Mouse (Mus musculus): ENCODE measurements at regions not wholly inside any gene's neighbourhood (a gene's known extent, or its start where the extent isn't known, plus 50 kb on each side); places are given as distances from the start of the nearest gene placed in this dataset.

DNA sequence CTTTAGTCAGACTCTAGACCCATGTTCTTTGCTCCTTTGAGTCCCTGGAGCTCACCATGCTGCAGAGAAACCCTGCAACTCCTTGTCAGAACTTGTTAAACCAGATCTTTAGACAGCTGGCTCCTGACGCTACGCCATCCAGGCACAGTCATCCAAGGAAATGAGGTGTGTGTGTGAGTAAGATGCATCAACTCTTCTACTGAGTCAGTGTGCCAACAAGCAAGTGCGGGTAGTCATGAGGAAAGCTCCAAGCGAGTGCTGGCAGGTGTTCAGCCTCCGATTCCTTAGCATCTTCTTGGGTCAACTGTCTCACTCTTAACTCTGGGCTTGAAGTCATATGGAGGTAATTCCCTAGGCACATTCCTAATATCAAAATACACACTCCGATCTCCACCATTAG, 153.6 kb downstream of the Cep170 start:
- 86% methylated on average over 6 of the region's 6 CpGs for WGBS
- DNase-seq (ENCODE audit: low spot score) (no peak), ATAC-seq (ENCODE audit: low FRiP score, low read depth) (no peak)
- no peaks in the 10 kb centered on the region for H3K9me3 ChIP-seq (ENCODE audit: control insufficient read depth, low read length)
- H3K27me3 ChIP-seq (ENCODE audit: control insufficient read depth, insufficient read depth, low read length), result no peaks in the 10 kb centered on the region
- H3K4me1 ChIP-seq (ENCODE audit: control insufficient read depth, insufficient read depth, low read length), result no peaks in the 10 kb centered on the region
- no peak overlapping the region for H3K4me3 ChIP-seq (replicated peaks; ENCODE audit: low read length)
- H3K4me2 ChIP-seq (replicated peaks; ENCODE audit: low read depth, low read length, severe bottlenecking), result no peak overlapping the region
- H3K9ac ChIP-seq (ENCODE audit: low read depth, low read length, severe bottlenecking), result no peak overlapping the region
- no peak for TF ChIP-seq POLR2A (IDR thresholded peaks at IDR 0.05; ENCODE audit: borderline replicate concordance, extremely low read depth, insufficient read depth, insufficient read length)
- no peak overlapping the region for H3K27ac ChIP-seq (replicated peaks; ENCODE audit: low read depth, low read length)
- H3K36me3 ChIP-seq (ENCODE audit: control insufficient read depth, insufficient read depth, low read length), result no peaks in the 10 kb centered on the region

DNA sequence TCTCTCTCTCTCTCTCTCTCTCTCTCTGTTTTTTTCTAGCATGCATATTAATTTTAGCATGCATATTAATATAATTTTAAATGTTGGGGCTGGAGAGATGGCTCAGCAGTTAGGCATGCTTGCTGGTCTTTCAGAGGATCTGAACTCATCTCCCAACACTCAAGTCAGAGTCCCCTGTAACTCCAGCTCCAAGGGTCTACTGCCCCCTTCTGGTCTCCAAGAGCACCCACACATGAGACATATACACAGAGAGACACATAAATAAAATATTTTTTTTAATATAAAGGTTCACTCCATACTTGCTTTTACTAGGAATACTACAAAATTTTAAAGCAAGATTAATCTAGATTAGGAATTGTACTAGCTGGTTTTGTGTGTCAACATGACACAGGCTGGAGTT, 155.2 kb downstream of the Cep170 start:
- Histone ChIP-seq H3K4me3 (replicated peaks; ENCODE audit: low read length) (no peak overlapping the region), H3K27ac (replicated peaks; ENCODE audit: low read depth, low read length) (no peak overlapping the region), H3K27me3 (ENCODE audit: control insufficient read depth, insufficient read depth, low read length) (no peaks in the 10 kb centered on the region), H3K9ac (ENCODE audit: low read depth, low read length, severe bottlenecking) (no peak overlapping the region), H3K4me1 (ENCODE audit: control insufficient read depth, insufficient read depth, low read length) (no peaks in the 10 kb centered on the region), H3K9me3 (ENCODE audit: control insufficient read depth, low read length) (no peaks in the 10 kb centered on the region), H3K4me2 (replicated peaks; ENCODE audit: low read depth, low read length, severe bottlenecking) (no peak overlapping the region), H3K36me3 (ENCODE audit: control insufficient read depth, insufficient read depth, low read length) (no peaks in the 10 kb centered on the region)
- no peak for ATAC-seq (ENCODE audit: low FRiP score, low read depth)
- DNase-seq (ENCODE audit: low spot score), result no peak
- TF ChIP-seq POLR2A (IDR thresholded peaks at IDR 0.05; ENCODE audit: borderline replicate concordance, extremely low read depth, insufficient read depth, insufficient read length), result no peak

DNA sequence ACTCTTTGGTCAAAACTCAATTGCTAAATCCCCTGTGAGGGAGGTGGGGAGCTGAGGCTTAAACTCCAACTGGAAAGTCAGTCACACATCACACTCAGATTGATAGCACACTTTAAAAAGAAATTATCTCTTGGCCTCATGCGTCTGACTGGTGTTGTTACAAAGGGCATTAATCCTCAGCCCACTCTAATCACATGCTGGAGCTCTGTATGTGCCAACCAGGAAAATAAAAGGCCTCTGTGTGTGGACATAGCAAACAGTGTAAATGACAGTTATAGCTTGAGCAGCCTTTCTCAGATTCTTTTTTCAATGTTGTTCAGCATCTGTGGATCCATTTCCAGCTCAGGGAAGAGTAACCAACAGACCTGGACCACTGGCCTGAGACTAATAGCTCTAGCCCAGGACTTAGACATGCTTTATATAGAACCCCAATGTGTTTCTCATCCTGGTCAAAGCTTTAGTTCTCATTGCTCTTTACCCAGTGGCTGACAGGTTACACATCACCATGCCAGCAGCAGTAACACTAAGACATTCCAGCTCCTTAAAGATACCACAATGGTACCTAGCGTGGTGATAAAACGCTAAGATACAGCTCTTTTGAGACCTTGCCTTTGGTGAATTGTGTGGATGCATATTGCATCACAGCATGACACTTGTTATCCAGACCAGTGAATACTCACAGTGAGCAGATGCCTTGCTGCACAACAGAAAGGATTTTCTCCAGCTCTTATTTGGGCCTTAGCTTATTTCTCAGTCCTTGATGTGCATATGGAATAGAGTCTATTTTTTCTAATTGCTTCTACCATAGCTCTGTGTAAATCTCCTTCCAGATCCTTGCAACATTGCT, 158.2 kb downstream of the Cep170 start:
- 75% methylated on average over 3 of the region's 3 CpGs for WGBS
- no peak for TF ChIP-seq POLR2A (IDR thresholded peaks at IDR 0.05; ENCODE audit: borderline replicate concordance, extremely low read depth, insufficient read depth, insufficient read length)
- no peaks in the 10 kb centered on the region for H3K9me3 ChIP-seq (ENCODE audit: control insufficient read depth, low read length)
- H3K27me3 ChIP-seq (ENCODE audit: control insufficient read depth, insufficient read depth, low read length), result no peaks in the 10 kb centered on the region
- DNase-seq (ENCODE audit: low spot score) (no peak), ATAC-seq (ENCODE audit: low FRiP score, low read depth) (no peak)
- H3K4me1 ChIP-seq (ENCODE audit: control insufficient read depth, insufficient read depth, low read length), result no peaks in the 10 kb centered on the region
- no peaks in the 10 kb centered on the region for H3K36me3 ChIP-seq (ENCODE audit: control insufficient read depth, insufficient read depth, low read length)
- H3K9ac ChIP-seq (ENCODE audit: low read depth, low read length, severe bottlenecking), result no peak overlapping the region
- no peak overlapping the region for H3K4me3 ChIP-seq (replicated peaks; ENCODE audit: low read length)
- H3K4me2 ChIP-seq (replicated peaks; ENCODE audit: low read depth, low read length, severe bottlenecking), result no peak overlapping the region
- no peak overlapping the region for H3K27ac ChIP-seq (replicated peaks; ENCODE audit: low read depth, low read length)

DNA sequence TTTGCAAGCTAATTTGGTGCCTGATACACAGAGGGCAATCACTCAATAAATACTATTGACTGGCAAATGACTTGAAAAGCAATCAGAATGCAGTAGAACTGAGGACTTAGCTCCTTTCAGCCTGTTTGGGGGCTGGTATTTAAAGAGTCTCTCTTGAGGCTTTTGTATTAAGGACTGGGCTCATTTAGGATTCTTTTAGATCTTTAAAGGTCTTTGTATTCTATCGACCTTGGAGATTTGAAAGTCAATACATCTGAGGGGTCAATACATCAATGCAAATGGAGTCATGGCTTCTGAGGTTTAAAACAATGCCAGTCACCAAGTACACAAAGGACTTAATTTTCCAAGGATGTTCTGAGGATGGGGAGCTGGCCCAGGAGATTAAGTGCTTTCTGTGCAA, 169.6 kb downstream of the Cep170 start:
- no peak for TF ChIP-seq POLR2A (IDR thresholded peaks at IDR 0.05; ENCODE audit: borderline replicate concordance, extremely low read depth, insufficient read depth, insufficient read length)
- H3K9me3 ChIP-seq (ENCODE audit: control insufficient read depth, low read length), result no peaks in the 10 kb centered on the region
- H3K4me3 ChIP-seq (replicated peaks; ENCODE audit: low read length), result no peak overlapping the region
- H3K9ac ChIP-seq (ENCODE audit: low read depth, low read length, severe bottlenecking), result no peak overlapping the region
- H3K27ac ChIP-seq (replicated peaks; ENCODE audit: low read depth, low read length), result no peak overlapping the region
- DNase-seq (ENCODE audit: low spot score) (no peak), ATAC-seq (ENCODE audit: low FRiP score, low read depth) (no peak)
- no peak overlapping the region for H3K4me2 ChIP-seq (replicated peaks; ENCODE audit: low read depth, low read length, severe bottlenecking)
- H3K4me1 ChIP-seq (ENCODE audit: control insufficient read depth, insufficient read depth, low read length), result no peaks in the 10 kb centered on the region
- 27% methylated on average over 1 of the region's 1 CpGs for WGBS
- H3K27me3 ChIP-seq (ENCODE audit: control insufficient read depth, insufficient read depth, low read length), result no peaks in the 10 kb centered on the region
- H3K36me3 ChIP-seq (ENCODE audit: control insufficient read depth, insufficient read depth, low read length), result no peaks in the 10 kb centered on the region

DNA sequence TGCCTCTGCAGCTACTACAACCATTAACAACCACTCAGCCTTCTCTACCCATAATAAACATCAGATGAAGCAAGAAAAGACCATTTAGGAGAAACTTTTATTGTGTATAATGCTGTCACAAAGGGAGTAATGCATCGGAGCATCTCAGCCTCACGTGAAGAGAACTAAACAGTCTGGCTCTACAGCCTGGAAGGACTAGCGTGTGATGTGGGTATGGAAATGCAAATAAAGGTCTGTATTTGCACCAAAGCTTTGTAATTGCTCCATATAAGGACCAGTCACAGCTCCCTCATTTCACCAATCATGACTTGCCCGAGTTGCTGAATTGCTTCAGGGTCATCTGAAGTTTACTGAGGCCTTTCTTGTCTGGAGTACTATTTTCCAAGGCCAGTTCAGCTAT, 190.7 kb downstream of the Cep170 start:
- 79% methylated on average over 4 of the region's 4 CpGs for WGBS
- no peaks in the 10 kb centered on the region for H3K36me3 ChIP-seq (ENCODE audit: control insufficient read depth, insufficient read depth, low read length)
- no peak overlapping the region for H3K27ac ChIP-seq (replicated peaks; ENCODE audit: low read depth, low read length)
- no peaks in the 10 kb centered on the region for H3K4me1 ChIP-seq (ENCODE audit: control insufficient read depth, insufficient read depth, low read length)
- no peaks in the 10 kb centered on the region for H3K9me3 ChIP-seq (ENCODE audit: control insufficient read depth, low read length)
- no peak overlapping the region for H3K4me3 ChIP-seq (replicated peaks; ENCODE audit: low read length)
- DNase-seq (ENCODE audit: low spot score), result no peak
- no peak for ATAC-seq (ENCODE audit: low FRiP score, low read depth)
- no peak for TF ChIP-seq POLR2A (IDR thresholded peaks at IDR 0.05; ENCODE audit: borderline replicate concordance, extremely low read depth, insufficient read depth, insufficient read length)
- H3K27me3 ChIP-seq (ENCODE audit: control insufficient read depth, insufficient read depth, low read length), result no peaks in the 10 kb centered on the region
- H3K9ac ChIP-seq (ENCODE audit: low read depth, low read length, severe bottlenecking), result no peak overlapping the region
- H3K4me2 ChIP-seq (replicated peaks; ENCODE audit: low read depth, low read length, severe bottlenecking), result no peak overlapping the region
